Mouse (Mus musculus): ENCODE measurements around the gene 4931417E11Rik.
A peak's percentile ranks its signal among the peaks of the same experiment; 100 is the strongest.

4931417E11Rik gene

DNA sequence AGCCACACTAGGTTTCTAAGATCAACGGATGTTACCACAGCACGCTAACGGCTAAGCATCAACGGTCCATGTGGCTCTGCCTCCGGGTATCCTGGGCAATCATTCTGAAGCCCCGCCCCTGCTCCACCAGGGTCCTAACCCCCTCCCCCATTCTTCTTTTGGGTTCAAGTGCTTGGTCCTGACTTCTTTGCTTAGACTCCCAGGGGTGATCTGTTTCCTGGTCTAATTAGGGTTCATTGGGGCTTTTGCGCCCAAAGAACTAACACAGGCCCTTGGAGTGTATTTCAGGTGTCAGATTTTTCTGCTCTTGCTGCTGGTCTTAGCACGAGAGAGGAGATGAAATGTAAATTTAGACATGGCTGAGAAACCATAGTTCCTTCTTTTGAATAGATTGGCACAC lies at the start of gene 4931417E11Rik:
Gene 4931417E11Rik (minus strand): TSS at position 101 of the 400 bp plus-strand sequence.
- DNase-seq = no peak

DNA sequence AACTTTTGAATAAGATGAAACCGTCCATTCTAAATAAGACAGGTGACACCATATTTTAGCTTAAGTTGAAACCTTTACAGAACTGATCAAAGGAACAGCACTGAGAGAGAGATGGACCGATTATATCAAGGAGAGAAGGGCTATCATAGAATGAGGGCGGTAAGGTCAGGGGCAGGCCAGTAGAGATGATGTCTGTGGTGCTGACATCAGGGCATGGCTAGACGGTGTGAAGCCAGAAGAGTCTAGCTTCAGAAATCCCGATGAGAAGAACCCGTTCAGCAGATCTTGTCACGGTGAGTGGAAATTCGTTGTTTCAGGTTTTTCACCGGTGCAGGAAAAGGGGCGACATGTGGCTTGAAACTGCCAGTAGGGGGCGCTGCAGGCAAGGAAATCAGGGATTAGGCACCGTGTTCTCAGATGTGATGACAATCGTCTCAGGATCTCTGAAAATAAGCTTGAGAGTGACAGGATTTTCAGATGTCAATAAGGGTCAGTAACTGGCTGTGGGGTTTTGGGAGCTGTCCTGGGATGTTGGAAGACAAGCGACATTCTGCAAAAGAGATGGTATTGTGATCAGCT lies 48.4 kb upstream of the 4931417E11Rik start:
- peak; percentile 65 for DNase-seq

DNA sequence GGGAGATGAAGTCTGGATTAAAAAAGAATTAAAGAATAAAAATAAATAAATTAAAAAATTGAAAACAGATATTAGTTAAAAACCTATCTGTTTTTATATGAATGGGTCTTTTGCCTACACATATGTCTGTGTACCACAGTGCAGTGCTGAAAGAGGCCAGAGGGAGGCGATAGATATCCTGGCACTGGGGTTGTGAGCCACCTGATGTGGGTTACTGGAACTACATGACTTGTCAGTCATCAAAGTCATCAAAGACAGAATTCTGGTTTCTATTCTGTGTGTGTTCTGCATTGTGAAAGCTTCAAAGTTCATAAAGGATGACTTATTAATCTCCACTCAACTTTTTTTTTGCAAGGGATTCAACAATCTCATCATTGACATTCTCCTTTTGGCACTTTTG lies 43.4 kb upstream of the 4931417E11Rik start:
- DNase-seq = peak; percentile 49

DNA sequence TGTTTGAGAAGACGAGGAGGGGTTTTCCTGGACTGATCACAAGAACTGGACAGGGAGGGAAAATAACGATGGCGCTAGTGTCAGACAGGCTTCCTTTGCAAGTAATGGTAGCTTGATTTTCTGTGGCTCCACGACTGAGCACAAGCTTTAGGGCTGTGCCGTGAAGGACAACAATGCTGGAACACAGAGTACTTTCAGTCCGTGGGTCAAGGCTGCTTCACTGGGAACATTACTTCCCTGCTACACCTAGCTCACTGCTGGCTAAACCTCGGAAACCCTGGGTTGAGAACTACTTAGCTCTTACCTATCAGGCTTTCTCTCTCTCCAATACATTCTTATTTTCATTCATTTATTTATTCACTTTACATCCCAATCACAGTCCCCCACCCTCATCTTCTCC lies 30.2 kb upstream of the 4931417E11Rik start:
- no peak for DNase-seq

DNA sequence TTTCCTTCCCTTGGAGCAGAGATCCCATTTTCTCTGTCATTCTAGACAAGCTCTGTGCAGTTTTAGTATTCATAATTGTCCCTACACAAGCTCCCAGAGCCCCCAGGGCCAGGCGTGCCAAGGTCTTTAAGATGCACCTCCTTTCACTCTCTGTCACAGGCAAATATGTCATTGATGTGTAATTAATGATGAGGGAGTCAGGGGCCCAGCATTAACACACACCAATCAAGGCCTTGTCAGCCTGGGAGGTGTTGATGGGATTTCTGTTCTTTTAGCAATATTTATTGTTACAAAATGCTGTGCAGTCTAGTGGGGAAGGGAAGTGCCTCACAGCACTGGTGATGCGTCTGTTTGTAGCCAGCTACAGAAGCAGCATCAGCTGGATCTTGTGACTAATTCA lies 27.9 kb upstream of the 4931417E11Rik start:
- no peak for DNase-seq

DNA sequence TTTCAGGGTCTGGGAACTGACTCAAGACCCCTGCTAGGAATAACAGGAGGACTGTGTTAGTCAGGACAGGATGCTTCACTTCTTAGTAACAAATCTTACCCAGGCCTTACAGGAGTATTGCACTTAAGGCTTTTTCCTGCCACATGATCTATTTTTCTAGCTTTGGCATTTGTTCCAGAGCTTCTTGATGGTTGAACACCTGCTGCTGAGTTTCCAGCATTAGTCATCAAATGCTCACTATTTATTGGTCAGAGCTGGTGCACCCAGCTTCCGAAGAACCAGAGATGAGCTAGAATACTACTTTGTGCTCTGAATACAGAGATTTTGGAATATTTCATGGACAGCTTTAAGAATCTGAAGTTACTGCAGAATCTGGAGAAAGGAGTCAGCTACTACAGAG lies 21.1 kb upstream of the 4931417E11Rik start:
- no peak for DNase-seq

DNA sequence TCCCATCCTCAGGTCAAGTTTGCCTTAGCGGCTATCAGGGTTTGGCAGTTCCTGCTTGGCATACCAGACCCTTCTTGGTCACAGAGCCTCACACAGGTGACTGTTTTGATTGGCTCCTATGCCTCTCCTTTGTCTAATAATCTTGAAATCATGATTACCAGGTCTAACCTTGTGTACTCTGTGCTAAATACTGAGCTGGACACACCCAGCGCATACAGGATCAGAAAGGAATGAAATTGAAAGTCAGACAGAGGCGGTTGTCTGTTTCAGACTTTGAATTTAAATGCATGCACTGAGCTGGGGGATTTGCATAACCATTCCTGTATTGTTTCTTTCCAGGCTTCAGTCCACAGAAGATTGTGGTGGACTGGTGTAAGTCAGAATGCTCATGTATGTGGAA lies 16.1 kb upstream of the 4931417E11Rik start:
- no peak for DNase-seq

DNA sequence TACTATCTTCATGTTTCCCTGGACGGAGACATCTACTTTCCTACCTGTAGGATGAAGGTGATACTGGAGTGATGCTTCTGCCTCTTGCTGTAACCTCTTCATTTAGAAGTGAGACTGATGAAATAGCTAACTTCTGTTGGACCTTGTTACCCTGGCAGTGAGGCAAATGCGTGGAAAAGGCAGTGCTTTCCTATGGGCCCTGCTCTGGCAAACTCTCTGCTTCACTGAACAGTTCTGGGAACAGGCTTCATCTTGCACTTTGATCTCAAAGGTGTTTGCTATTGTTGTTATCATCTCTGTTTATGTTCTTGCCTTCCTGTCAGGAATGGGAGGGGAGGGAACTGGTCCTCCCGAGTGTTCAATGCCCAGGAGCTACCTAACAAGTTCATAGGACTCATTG lies 3.4 kb downstream of the 4931417E11Rik start:
- DNase-seq = peak; percentile 13

DNA sequence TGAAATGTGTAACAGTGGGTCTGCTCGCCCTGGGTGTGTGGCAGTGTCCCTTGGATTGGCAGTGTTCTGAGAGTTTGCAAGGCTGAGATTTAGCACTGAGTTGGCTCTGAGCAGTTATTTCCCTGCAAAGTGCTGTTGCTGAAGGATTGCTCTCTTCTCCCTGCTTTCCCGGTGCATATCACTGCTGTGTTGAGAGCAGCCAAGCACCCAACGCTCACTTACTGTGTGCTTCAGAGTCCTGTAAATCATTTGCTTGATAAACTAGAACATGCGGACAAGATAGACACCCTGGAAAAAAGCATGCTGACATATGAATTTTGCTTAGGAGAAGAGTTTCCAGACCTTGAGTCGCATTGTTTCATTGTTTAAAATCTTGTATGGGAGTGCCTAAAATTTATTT lies 6.9 kb downstream of the 4931417E11Rik start:
- no peak for DNase-seq

DNA sequence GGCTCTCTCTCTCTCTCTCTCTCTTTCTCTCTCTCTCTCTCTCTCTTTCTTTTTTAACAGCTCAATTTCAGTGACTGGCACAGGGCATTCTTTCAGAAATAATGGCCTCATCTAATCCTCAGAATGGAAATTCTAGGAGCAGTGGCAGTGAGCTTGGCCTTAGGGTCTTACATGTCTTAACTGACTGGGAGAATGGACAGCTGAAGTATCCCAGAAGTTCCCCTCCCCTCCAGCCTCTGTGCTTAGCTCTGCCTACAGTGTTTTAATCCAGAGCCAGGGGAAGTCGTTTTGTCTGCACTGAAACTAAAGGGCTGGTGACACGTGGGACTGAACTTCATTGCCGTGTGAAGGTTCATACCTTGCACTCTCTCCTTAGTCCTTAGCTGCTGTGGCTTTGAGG lies 35.6 kb downstream of the 4931417E11Rik start:
- DNase-seq = no peak

DNA sequence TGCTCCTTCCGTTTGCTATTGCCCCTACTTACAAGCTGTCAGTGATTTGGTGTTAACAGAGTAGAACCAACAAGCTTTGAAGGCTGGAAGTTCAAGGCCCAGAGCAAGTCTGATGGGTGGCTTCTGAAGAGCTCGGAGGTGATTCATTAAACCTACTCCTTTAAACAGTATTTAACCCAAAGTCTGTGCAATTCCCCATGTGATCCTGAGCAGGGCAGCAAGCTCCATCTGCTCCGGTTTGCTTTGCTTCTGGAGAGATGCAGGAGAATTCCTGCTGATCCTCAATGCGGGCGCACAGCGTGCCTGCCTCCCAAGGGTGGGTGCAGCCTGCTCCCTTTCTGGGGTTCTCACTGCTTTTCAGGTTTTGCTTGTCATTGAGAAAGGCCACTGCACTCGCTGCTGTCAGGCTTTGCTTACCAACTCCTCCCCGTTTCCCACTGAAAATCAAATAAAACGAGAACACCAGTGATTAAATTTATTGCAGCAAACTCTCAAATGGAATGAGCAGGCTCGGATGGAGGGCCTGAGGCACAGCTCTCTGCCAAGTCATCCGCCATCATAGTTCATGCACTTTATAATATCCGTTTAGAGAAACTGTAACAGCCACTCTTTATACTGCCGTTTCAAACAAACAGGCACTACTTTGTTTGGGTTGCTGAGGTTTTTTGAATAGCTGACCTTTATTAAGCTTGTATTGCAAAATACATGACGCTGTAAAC lies 40.7 kb downstream of the 4931417E11Rik start:
- no peak for DNase-seq

DNA sequence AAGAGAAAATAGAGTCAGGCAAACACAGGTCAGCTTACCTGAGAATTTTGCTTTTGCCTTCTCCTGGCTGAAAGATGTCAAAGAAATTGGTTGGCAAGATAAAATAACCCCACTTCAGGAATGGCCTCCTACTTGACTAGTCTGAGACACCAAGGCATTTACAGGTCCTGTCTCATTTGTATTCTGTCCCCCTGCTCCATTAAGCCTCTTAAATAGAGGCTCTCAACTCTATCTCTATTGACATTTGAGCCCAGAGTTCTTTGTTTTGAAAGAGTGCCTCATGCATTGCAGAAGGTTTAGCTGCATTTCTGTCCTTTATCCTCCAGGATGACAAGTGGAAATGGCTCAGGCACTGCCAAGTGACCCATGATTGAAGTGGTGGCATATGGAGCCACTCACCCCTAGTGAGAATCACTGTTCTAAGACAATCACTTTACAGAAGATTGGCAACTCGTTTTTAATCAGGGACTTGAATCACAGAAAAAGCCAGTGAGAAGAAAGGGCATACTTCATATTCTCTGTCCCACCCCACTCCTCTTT lies 42.1 kb downstream of the 4931417E11Rik start:
- no peak for DNase-seq
